Mouse (Mus musculus) embryonic facial prominence, embryonic 14.5 days (tissue): ENCODE measurements around the gene Elmod1. TPM values are rescaled to one million over a fixed set of nuclear protein-coding genes. Genes with fewer than 3 reads are reported as not detected.

ENCODE experiments used
- ATAC-seq: fragments of 200-750 bp; cut with Nextera tagmentation; 2 replicates; pipeline ENCODE4 v1.8.0; 2017; ENCODE audit warnings: low read depth, moderate number of reproducible peaks, moderate TSS enrichment
- DNase-seq: peaks from one replicate; pipeline ENCODE4 v3.0.0-alpha.2; 2015; ENCODE audit warnings: low spot score
- H3K27ac ChIP-seq: fragments of 300-500 bp; sonication (generic); replicated peaks from 2 replicates; pipeline ENCODE4 v1.5.1; 2014; ENCODE audit warnings: low read depth, mild to moderate bottlenecking, low read length, moderate library complexity
- H3K27me3 ChIP-seq: fragments of 300-500 bp; sonication (generic); replicated peaks from 2 replicates; pipeline ENCODE4 v1.6.1; 2014; ENCODE audit warnings: low read length; ENCODE audit not compliant: control insufficient read depth, insufficient read depth
- H3K36me3 ChIP-seq: fragments of 300-500 bp; sonication (generic); 2 replicates; pipeline ENCODE4 v1.6.1; 2014; ENCODE audit warnings: low read length, mixed read lengths; ENCODE audit not compliant: control insufficient read depth, insufficient read depth
- H3K4me1 ChIP-seq: fragments of 300-500 bp; sonication (generic); 2 replicates; pipeline ENCODE4 v1.6.1; 2014; ENCODE audit warnings: antibody characterized with exemption, low read length; ENCODE audit not compliant: control insufficient read depth, insufficient read depth
- H3K4me2 ChIP-seq: fragments of 300-500 bp; sonication (generic); 2 replicates; pipeline ENCODE4 v1.6.1; 2014; ENCODE audit warnings: low read depth, mild to moderate bottlenecking, low read length, moderate library complexity, mixed read lengths
- H3K4me3 ChIP-seq: fragments of 300-500 bp; sonication (generic); 2 replicates; pipeline ENCODE4 v1.5.1; 2014; ENCODE audit warnings: low read depth, mild to moderate bottlenecking, low read length
- H3K9ac ChIP-seq: fragments of 300-500 bp; sonication (generic); 2 replicates; pipeline ENCODE4 v1.6.1; 2014; ENCODE audit warnings: low read depth, mild to moderate bottlenecking, low read length, moderate library complexity, mixed read lengths
- H3K9me3 ChIP-seq: fragments of 300-500 bp; sonication (generic); 2 replicates; pipeline ENCODE4 v1.6.1; 2016; ENCODE audit warnings: low read length; ENCODE audit not compliant: control insufficient read depth
- WGBS: fragments of 180-500 bp; shearing (Covaris S2); extraction: QIAGEN DNeasy Blood & Tissue Kit; methylation state at CpG from one replicate; pipeline ENCODE4 v1.1.7; 2014; 5-methylcytosine and 5-hydroxymethylcytosine counted together
- polyA plus RNA-seq: library from polyadenylated mRNA; unstranded; fragments of >200 nt; fragmentation: Nextera tagmentation; extraction: Ambion mirVana; gene quantifications from 2 replicates; pipeline ENCODE4 v1.2.1, GENCODE M21; 2014

The Elmod1 gene
- polyA plus RNA-seq, 1 experiment from 2014 or later: 0.97 TPM

DNA sequence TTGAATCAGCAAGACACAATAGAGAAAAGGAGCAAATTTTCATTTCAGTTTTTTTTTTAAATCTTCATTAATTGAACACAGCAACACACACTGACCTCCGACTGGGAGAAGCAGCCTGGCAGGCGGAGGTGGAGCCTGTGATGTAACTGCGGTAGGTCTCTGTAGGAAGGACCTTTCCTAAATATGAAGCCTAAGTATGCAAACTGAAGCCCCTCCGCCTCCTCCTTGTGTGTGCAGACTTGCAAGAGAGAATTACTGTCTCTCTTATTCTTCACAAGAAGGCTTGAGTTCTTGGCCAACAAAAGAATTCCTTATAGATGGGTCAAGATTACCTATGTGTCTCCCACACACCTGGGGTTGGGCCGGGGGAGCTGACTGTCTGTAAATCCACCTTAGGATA lies 1.9 kb downstream of the Elmod1 start:
- Histone ChIP-seq H3K36me3 (no peaks in the 10 kb centered on the region), H3K4me3 (no peak overlapping the region), H3K27me3 (peaks cover 38% of the 10 kb centered on the region), H3K4me1 (0 out of 2 replicates have a peak, but pooled peaks cover 5% of the 10 kb centered on the region), H3K9ac (no peak overlapping the region), H3K4me2 (0 out of 2 replicates have a peak overlapping the region, but pooled peaks have one; percentile 4), H3K27ac (no peak overlapping the region), H3K9me3 (no peaks in the 10 kb centered on the region)
- ATAC-seq (no peak), DNase-seq (no peak)
- WGBS: 48% methylated on average over 5 of the region's 5 CpGs

GRCm38 (mm10) chr9:53972358-53972757 lies 2.7 kb downstream of the Elmod1 start:
- no peak overlapping the region for H3K9ac ChIP-seq
- H3K4me3 ChIP-seq: no peak overlapping the region
- DNase-seq: peak; percentile 41
- H3K27me3 ChIP-seq: peaks cover 38% of the 10 kb centered on the region
- H3K9me3 ChIP-seq: no peaks in the 10 kb centered on the region
- H3K4me2 ChIP-seq: no peak overlapping the region
- no peak overlapping the region for H3K27ac ChIP-seq
- ATAC-seq: no peak
- H3K4me1 ChIP-seq: 0 out of 2 replicates have a peak, but pooled peaks cover 5% of the 10 kb centered on the region
- H3K36me3 ChIP-seq: no peaks in the 10 kb centered on the region

DNA sequence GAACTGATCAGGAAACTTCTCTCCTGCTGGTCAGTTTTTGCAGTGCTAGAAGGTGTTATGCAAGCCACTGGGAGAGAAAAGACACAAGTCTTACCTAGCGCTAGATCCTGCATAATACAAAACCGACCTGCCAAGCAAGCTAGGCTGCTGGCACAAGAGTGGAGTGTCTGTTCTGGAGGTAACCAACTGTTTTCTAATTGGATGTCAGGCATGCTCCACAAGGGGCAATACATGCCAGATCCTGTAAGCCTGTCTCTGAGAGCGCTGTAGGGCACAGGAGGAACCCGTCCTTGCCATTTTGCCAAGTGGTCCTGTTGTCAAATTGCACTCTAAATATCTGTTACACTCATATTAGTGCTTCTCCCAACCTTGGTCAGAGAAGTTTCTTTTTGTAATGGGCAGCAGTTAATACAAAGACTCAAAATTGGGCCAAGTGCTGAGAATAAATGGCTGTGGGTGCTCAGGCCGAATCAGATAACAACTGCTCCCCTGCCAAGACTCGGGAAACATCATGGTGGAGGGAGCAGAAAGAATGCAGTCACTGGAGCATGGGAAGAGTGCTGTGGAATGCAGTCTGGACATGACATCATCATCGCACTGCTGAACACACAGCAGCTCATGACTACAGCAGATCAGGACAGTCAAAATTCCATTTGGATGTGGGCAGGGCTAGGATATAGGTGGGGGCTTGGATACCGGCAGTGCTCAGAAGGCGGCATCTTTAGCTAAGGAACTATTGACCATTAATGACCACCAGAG lies 7.3 kb downstream of the Elmod1 start:
- H3K4me1 ChIP-seq: no peaks in the 10 kb centered on the region
- 0 out of 2 replicates have a peak, but pooled peaks have one; percentile 30 for ATAC-seq
- no peak overlapping the region for H3K4me3 ChIP-seq
- no peak overlapping the region for H3K4me2 ChIP-seq
- no peaks in the 10 kb centered on the region for H3K9me3 ChIP-seq
- no peaks in the 10 kb centered on the region for H3K36me3 ChIP-seq
- no peak overlapping the region for H3K27ac ChIP-seq
- DNase-seq: peak; percentile 39
- H3K9ac ChIP-seq: no peak overlapping the region; the same call in 1 of the 2 replicates
- H3K27me3 ChIP-seq: 0 out of 2 replicates have a peak, but pooled peaks cover 1% of the 10 kb centered on the region
- 58% methylated on average over 9 of the region's 9 CpGs for WGBS

DNA sequence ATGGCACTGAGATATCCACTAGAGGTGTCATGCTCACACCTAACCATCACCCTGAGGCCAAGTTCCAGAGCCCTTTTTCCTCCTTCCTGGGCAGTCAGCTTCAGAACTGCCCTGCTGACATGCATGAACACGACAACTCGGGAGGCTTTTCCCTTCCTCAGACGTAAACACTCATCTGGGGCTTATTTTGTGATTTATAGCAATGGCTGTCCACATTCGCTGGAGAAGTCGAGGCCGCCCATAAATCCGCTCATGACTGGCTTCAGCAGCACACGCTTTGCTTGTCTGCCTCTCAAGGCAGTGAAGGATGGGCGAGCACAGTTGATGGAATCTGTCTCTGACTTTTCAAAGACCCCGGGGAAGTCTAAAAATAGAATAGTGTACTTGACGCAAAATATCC lies 18.1 kb downstream of the Elmod1 start:
- H3K4me2 ChIP-seq: no peak overlapping the region
- no peaks in the 10 kb centered on the region for H3K4me1 ChIP-seq
- no peaks in the 10 kb centered on the region for H3K27me3 ChIP-seq
- H3K9ac ChIP-seq: no peak overlapping the region
- ATAC-seq: no peak
- H3K9me3 ChIP-seq: no peaks in the 10 kb centered on the region
- 67% methylated on average over 11 of the region's 11 CpGs for WGBS
- no peak for DNase-seq
- H3K36me3 ChIP-seq: no peaks in the 10 kb centered on the region
- no peak overlapping the region for H3K27ac ChIP-seq
- H3K4me3 ChIP-seq: no peak overlapping the region

- WGBS: 15% methylated on average over 6 of the region's 6 CpGs
- no peak overlapping the region for H3K27ac ChIP-seq
- no peaks in the 10 kb centered on the region for H3K27me3 ChIP-seq
- ATAC-seq (no peak), DNase-seq (no peak)
- no peak overlapping the region for H3K4me2 ChIP-seq
- no peaks in the 10 kb centered on the region for H3K36me3 ChIP-seq
- H3K9ac ChIP-seq: no peak overlapping the region
- no peak overlapping the region for H3K4me3 ChIP-seq
- H3K4me1 ChIP-seq: no peaks in the 10 kb centered on the region
- H3K9me3 ChIP-seq: no peaks in the 10 kb centered on the region
Observed at GRCm38 (mm10) chr9:53954853-53955252, 20.2 kb downstream of the Elmod1 start.

DNA sequence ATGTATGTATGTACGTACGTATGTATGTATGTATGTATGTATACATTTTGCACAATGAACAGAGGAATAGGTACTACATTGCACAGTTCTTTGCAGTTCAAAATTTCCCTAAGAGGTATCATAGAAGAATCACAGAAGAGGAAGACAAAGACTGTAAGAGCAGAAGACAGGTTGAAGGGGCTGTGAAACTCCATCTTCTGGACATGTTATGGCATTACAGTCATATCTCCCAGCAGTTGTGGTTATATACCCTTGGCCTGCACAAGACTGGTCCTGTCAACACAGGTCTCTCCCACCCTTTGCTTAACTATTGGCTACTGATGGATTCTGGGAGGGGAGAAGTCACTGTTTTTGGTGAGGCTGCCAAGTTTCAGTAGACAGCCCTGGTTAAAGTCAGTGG lies 27.6 kb downstream of the Elmod1 start:
- ATAC-seq (no peak), DNase-seq (no peak)
- H3K27ac ChIP-seq: no peak overlapping the region
- H3K36me3 ChIP-seq: no peaks in the 10 kb centered on the region
- no peak overlapping the region for H3K4me3 ChIP-seq
- no peak overlapping the region for H3K4me2 ChIP-seq
- no peaks in the 10 kb centered on the region for H3K27me3 ChIP-seq
- H3K9me3 ChIP-seq: no peaks in the 10 kb centered on the region
- no peak overlapping the region for H3K9ac ChIP-seq
- H3K4me1 ChIP-seq: no peaks in the 10 kb centered on the region
- 94% methylated on average over 2 of the region's 2 CpGs for WGBS

DNA sequence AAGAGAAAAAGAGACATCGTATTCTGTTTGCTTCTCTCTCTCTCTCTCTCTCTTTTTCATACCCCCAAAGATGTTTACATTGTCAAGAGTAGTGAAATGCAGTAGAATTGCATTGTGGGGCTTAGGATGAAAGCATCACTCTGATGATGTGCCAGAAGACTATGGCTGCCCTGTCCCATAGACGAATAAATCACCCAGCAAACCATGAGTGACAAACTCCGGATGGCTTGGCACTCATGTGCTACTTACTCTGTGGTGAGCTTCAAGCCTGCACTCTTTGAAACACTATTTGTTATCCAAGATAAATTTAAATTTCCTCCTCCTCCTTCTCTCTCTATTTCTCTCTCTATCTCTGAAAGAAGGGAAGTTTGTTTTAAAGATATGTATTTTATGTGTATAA lies 36.5 kb downstream of the Elmod1 start:
- H3K27me3 ChIP-seq: no peaks in the 10 kb centered on the region
- no peaks in the 10 kb centered on the region for H3K36me3 ChIP-seq
- ATAC-seq (no peak), DNase-seq (no peak)
- H3K4me3 ChIP-seq: no peak overlapping the region
- 80% methylated on average over 3 of the region's 3 CpGs for WGBS
- no peak overlapping the region for H3K4me2 ChIP-seq
- no peaks in the 10 kb centered on the region for H3K9me3 ChIP-seq
- H3K4me1 ChIP-seq: no peaks in the 10 kb centered on the region
- H3K9ac ChIP-seq: no peak overlapping the region
- H3K27ac ChIP-seq: no peak overlapping the region

- 68% methylated on average over 13 of the region's 13 CpGs for WGBS
- Histone ChIP-seq H3K4me3 (no peak overlapping the region), H3K4me2 (no peak overlapping the region), H3K36me3 (no peaks in the 10 kb centered on the region), H3K27ac (no peak overlapping the region), H3K9me3 (no peaks in the 10 kb centered on the region), H3K4me1 (peaks cover 9% of the 10 kb centered on the region; the same call in 1 of the 2 replicates), H3K9ac (no peak overlapping the region), H3K27me3 (no peaks in the 10 kb centered on the region)
- ATAC-seq: no peak
- no peak for DNase-seq
Observed at GRCm38 (mm10) chr9:53934179-53934578, 40.9 kb downstream of the Elmod1 start.

- Histone ChIP-seq H3K4me2 (no peak overlapping the region), H3K9me3 (no peaks in the 10 kb centered on the region), H3K27ac (no peak overlapping the region), H3K36me3 (no peaks in the 10 kb centered on the region), H3K4me1 (peaks cover 9% of the 10 kb centered on the region; the same call in 1 of the 2 replicates), H3K9ac (no peak overlapping the region), H3K27me3 (no peaks in the 10 kb centered on the region), H3K4me3 (no peak overlapping the region)
- WGBS: 79% methylated on average over 4 of the region's 4 CpGs
- DNase-seq (no peak), ATAC-seq (no peak)
Observed at GRCm38 (mm10) chr9:53933375-53933774, 41.7 kb downstream of the Elmod1 start.
